Mouse (Mus musculus): ENCODE measurements around the gene Nid2.

Gene Nid2

DNA sequence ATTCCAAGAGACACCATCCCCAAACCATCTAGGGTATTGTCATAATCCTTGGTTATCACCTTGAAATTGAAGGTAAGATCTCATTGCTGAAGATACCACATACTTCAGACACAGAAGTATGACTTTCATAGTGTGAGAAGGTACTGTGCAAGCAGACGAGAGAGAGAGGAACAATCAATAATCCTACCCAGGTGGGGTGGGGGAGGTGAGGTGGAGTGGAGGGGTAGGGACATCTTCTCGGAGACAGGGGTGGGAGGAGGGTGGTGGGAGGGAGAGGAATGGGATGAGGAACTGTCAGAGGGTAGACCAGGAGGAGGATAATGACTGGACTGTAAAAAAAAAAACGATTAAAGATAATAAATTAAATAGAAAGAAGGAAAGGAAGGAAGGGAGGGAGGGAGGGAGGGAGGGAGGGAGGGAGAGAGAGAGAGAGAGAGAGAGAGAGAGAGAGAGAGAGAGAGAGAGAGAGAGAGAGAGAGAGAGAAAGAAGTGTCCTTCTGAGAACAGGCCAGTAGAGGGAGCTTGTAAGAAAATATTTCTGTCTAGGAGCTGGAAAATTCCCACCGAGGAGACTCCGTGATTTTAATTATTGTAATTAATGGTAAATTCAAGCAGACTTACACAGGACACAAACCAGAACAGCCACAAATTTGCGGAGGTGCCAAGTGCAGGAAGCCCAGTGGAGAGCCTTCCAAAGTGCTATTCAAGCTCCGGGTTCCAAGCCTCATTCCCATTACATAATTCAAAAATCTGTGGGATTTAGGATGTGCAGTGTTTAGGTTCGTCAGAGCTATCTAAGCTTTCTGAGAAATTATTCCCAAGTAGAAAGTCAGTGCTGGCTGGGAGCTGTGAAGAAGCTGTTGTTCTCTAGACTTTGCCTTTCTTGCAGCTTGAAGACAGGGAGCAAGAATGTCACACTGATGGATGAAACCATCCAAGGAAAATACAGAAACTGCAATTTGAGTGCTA is 108.0 kb downstream of the Nid2 start:
- DNase-seq (ENCODE audit: low read depth, low spot score) = no peak

DNA sequence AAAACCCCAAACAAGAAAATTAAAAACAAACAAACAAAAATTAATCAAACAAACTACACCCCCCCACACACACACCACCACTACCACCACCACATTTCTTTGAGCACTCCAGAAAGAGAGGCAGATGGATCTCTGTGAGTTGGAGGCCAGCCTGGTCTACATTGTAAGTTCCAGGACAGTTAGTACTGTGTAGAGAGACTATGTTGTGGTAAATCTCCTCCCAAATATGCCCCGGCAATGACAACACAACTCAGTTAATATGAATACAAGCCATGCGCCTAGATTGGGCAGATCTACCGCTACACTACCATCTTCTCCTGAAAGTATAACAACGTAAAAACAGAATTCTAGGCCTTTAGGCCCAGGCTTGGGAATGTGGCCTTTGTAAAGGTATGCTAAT is 109.2 kb downstream of the Nid2 start:
- no peak for DNase-seq (ENCODE audit: low read depth, low spot score)

Measured in retina, postnatal 7 days (tissue).